Mouse (Mus musculus) megakaryocyte progenitor cell, adult 5-6 weeks (primary cell): ENCODE data around the gene R3hcc1l. TPM values are rescaled to one million over a fixed set of nuclear protein-coding genes. Genes with fewer than 3 reads are reported as not detected.

ENCODE experiments used
- ATAC-seq: replicated peaks from 2 replicates; pipeline ENCODE4 v1.8.0; 2016; ENCODE audit warnings: mild to moderate bottlenecking, moderate TSS enrichment, inconsistent platforms; ENCODE audit not compliant: poor library complexity
- total RNA-seq, 2 experiments: library from RNA; stranded (forward) in 1 of 2; stranded (reverse) in 1 of 2; fragments of 157-497, 149-512 nt in 1 of 2; fragments of 200-1000 nt in 1 of 2; gene quantifications; 2 replicates each; pipeline versions ENCODE4 v1.2.3 to v1.2.4; 2015 to 2017

The R3hcc1l gene
- total RNA-seq, 2 experiments from 2014 or later = 24.0 to 24.6 TPM

DNA sequence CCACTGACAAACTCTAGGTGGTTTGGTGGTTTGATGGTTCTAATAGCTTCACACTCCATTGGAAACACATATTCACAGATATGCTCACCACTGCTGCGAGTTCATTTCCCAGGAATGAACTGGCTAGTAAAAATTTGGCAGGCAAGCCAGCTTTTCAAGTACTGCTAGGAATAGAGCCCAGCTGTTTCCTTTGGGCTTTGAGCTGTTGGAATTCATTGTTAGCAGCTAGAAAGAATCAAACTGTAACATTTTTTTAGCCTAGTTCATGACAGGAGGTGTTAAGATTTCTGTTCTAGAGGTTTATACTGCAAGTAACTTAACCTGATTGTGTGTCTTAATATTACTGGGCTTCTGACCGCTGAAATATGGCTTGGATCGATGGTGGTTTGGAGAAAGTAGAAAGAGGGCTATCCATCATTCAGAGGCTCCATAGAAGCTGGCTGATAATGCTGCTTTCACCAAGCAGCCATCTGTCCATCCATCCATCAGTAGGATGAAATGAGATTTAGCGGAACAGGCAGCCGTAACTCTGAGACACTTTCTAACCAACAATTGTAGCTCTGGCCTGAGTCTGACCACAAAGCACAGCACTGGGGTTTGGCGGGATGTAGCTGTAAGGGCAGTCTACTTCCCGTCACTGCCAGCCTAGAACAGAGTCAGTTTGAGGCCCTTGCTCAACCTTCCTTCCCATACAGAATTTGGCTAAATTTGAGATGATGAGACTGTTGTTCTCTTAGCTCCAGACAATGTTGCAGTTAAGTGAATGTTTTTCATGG is 21.0 kb downstream of the R3hcc1l start:
- peak; percentile 91 for ATAC-seq

DNA sequence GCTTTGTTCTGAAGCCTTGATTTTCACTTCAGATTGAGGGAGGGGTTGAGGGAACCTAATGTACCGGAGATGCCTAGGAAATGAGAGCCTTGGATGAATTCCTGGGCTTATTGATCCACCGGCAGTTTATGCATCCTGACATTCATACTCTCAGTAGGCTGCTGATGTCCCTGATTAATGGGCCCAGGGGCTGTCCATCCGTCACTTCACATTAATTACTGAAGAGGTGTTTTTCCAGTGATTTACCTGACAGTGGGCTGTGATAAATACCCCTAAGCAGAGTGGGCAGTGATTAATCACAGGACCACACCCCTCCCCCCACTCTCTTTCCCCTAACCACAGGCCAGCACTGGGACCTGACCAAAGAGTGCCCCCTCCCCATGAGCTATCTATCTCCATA is 22.1 kb downstream of the R3hcc1l start:
- ATAC-seq = no peak

DNA sequence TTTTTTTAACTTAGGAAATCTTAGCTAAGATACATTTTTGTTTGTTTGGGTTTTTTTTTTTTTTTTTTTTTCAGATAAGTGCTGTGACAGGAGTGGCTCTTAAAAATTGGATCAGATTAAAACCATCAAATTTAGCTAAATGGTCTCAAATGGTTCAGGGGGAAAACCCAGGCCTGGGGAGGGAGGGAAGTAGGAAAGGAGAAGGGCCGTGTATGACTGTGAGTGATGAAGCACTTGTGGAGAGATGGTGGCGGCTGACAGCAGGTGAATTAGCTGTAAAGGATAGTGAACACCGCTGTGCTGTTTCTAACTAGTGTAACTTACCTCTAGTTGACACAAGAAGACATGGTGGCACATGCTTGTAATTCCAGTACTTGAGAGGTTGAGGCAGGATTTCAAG is 40.1 kb downstream of the R3hcc1l start:
- no peak for ATAC-seq

DNA sequence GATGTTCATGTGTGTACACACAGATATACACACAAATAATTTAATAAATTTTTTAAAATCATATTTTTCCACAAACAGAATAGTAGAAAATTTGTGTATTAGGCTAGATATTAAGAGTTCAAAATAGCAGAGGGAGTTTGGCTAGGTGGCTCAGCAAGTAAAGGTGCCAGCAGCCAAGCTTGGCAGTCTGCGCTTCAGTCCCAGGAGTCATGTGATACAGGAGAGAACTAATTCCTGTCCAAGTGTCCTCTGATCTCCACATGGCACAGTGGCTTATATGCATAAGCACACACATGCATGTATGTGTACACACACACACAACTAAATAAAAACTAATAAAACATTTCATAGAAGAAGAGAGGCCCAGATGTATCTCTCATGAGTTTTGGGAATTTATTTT is 43.4 kb downstream of the R3hcc1l start:
- no peak for ATAC-seq

DNA sequence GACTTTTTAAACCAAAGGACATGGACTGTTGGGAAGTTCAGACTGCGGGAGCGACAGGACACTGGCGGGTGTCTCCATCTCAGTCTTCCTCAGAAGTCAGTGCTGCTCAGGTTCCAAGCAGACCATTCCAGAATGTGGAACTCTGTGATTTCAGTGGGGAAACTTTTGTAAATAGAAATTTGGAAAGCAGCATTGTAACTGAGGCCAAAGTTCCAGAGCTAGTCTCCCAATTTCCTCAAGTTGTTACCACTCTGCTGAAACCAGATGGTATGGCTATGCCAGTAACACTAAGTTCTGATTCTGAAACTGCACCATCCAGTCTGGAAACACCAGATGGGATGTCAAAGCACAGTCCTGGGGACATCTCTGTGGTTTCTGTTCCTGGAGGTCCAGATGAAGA is 44.4 kb downstream of the R3hcc1l start:
- no peak for ATAC-seq

DNA sequence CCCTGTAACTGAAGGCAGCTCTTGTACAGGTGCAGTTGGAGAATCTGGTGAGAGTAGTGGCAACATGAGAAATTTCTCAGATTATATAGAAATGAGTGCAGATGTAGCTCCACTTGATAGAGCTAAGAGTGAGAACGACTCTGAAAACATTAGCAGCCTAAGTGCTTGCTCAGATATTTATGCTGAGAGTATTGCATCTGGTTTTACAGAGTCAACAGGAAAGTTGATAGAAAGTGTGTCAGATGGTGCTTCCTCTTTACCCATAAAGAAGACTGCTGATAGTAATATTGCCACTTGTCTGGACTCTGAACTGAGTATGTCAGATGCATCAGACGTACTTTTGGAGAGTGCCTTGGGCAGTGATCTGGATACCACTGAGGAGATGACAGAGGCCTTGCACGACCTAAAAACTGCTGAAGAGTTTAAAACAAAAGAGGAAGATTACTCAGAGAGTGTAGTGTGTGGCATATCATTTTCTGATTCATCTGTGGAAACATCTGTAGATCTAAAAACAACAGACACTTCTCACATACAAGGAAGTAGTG is 45.2 kb downstream of the R3hcc1l start:
- ATAC-seq = no peak

DNA sequence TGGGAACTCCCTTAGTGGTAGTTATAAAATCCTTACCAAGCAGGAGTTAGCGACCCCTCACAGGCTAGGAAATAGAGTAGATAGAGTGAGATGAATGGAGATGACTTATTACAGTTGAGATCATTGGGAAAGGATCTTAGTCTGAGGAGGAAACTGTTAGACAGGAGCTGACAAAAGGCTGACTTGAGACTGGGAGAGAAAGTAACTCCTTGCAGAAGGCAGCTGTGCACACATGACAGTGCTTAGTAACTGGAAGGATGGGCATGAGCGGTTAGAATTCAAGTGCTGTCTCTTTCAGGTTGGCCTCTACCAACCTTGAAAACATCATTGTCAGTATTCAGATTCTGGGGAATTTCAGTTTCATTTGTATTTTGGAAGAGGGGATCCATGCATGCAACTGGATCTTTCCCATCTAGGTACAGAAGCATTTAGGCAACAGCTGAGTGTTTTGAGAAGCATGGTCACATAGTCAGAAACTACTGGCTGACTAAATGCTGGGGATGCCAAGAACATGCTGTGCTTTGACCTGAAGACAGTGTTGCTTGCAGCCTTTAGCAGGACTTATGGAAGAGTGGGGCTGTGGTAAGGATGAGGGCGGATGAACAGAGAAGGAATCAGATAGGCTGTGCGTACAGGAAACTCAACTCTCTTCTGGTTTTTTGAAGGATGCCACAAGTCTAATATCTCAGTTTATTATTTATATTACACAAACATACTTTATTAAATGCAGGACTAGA is 47.9 kb downstream of the R3hcc1l start:
- no peak for ATAC-seq

DNA sequence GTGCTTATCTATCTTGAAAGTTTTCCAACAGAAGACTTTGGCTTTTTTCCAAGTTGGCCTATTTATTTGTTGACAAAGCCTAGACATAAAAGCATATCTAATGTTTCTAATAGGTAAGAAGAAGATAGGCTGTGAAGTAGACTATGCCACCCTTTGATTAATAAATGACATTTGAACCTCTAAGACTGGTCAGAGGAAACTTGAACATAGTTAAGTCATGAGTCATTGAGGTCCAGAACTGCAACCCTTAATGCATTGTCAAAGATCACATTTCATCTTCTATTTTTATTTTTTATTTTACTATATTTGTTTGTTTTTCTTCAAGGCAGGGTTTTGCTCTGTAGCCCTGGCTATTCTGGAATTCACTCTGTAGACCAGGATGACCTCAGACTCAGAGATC is 48.5 kb downstream of the R3hcc1l start:
- no peak for ATAC-seq

DNA sequence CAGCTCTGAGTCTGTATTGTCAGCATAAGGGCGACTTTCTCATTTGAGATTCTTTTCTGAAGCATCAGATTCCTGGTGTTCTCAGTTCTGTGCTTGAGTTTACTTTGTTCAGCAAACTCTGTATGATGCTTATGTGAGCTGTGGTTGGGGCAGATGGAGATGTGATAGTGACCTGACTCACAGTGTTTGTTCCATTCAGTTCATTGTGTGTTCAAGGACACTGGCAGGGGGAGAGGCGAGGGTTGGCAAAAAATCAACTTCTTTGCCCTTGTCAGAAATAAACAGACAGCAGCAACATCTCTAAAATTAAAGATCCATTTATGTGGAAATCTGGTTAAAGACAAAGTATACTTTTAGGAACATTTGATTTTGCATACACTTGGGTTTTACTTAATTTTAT is 50.5 kb downstream of the R3hcc1l start:
- ATAC-seq = no peak

DNA sequence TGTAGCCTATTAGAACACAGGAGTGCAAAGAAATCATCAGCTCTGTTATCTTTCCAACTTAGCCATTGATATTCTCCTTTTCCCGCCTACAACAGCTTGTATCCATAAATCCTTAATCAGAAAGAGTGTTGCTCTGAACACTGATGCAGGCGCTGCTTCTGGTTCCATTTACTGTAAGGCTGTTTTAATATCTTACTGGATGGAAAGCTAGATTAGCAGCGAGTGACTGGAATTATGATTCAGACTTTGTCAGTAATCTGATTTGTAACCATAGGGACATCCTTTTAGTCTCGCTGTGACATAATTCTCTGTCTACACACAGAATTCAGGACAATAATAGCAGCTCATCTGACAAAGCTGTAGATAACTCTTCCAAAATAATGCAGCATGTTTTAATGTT is 52.7 kb downstream of the R3hcc1l start:
- no peak for ATAC-seq

DNA sequence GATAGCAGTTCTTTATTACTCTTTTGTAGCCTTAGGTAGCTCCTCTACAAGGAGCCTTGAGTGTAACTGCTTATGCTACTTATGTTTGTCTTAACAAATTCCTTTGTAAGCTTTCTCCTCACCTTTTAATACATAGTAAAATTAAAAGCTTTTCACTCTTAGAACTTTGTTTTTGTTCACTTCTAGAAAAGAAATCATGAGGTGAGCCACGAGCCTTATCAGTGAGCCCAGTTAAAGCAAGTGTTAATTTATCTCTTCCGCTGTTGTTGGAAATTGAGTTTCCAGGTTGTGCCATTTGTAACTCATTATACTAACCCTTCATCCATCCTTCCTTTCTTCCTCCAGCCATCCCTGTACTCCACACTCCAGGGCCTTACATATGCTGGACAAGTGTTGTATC is 56.8 kb downstream of the R3hcc1l start:
- no peak for ATAC-seq

DNA sequence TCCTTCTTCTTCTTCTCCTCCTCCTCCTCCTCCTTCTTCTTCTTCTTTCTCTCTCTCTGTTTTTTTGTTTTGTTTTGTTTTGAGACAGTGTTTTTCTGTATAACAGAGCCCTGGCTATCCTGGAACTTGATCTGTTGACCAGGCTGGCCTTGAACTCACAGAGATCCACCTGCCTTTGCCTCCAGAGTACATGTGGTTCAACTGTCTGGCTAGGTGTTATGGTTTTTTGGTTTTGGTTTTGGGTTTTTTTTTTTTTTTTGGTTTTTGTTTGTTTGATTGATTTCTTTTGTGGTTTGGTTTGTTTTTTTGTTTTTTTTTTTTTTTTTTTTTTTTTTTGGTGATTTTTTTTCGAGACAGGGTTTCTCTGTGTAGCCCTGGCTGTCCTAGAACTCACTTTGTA is 58.3 kb downstream of the R3hcc1l start:
- no peak for ATAC-seq

DNA sequence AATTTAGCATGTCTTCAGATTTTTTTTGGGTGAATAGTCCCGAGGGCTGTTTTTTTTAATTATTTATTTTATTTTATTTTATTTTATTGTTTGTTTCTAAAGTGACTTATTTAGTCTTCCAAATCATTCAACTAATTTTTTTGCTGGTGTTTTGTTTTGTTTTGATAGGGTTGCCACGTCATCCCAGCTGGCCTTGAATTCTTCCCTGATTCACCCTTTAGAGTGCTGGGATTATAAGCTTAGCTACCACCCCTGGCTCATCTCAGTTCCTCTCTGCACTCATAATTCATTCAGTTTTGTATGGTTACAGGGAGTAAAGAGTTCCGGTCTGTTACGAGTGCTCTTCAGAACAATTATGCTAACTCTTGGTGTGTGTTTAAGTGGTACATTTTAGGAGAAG is 60.1 kb downstream of the R3hcc1l start:
- no peak for ATAC-seq

DNA sequence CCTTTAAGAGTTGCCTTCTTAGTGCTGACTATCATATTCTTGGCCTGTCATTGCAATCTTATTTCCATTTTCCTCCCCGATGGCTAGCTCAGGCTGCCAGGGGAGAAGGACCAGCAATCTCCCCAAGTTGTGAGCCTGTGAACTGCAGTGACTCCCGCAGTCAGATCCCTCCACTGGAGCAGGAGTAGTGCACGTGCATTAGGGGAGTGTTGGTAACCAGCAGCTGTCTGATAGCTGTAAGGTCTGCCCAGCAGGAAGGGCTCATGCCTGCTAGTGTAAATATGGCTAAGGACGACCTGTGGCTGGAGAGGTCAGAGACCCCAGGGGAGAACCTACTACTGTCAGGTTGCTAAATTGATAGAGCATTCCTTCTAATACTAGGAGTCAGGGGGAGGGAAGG is 62.1 kb downstream of the R3hcc1l start:
- ATAC-seq = no peak

DNA sequence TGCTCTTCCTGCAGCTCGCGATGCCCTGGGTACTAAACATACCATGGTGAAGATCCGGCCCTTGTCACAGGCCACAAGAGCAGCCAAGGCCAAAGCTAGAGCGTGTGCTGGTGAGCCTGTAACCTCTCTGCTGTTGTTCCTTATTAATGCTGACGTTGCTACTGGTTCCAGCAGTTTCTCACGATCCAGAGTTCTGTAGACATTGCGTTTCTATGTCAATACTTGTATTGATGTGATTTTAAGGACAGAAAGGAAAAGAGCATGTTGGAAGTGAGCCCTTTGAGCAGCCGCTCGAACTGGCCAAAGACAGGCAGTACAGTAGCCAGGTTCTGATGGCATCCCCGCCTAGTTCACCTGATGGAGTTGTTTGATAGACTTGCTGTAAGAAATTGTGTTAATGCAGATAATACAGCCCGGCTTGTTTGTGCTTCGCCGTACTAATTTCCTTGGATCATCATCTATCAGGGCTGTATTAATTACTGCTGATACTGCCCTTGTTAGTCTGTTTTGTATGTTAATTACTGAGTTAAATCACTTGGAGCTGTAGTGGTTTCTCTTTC is 64.3 kb downstream of the R3hcc1l start:
- ATAC-seq = peak; percentile 34; the same call in 1 of the 2 replicates

DNA sequence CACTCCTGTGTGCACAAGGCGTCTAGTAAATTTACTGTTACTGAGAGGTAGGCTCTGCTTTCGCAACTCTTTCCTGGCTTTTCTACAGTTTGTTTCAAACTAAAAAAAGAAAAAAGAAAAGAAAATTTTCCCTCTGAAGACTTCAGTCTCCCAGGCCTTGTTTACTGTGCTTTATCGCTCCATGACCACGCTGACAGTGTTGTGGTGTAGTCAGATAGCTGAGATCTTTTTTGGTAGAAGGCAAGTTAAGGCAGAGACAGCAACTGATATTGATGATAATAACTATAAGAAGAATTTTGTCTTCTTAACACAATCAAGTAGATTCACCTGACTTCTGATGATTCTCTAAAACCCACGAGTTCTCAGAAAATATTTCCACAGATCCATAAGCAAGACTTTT is 65.1 kb downstream of the R3hcc1l start:
- no peak for ATAC-seq

DNA sequence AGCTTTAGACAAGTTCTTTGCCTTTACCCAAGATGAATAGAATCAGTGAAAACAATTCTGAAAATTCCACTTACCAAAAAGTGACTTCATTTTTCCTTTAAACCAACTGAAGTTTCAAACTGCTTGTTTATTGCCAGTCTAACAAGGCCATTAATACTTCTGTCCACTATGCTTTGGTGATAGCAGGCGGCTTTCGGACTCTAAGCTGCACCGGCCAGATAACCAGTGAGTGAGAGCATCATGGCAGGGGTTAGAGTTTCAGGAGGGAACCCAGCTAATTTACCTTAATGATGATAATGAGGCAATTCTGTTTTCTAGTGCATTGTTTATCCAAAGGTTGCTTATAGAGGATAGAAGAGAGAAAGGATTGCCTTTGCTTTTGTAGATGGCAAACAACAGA is 65.6 kb downstream of the R3hcc1l start:
- ATAC-seq = no peak

DNA sequence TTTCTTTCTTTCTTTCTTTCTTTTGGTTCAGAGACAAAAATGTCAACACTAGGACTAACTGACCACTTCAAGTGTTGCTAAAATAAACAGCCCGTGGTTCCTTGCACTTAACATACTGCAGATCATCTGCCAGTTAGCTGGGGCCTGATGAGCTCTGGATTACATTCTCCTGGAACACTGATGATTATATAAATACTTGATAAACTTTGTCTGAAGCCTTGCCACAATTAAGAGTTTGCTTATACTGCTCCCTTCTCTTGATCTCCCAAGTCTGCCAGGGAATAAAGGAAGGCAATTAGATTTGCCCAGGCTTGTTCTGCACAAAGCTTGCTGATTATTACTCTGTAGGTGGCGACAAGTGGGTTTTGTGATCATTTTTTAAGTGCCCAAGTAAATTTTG is 69.1 kb downstream of the R3hcc1l start:
- no peak for ATAC-seq

DNA sequence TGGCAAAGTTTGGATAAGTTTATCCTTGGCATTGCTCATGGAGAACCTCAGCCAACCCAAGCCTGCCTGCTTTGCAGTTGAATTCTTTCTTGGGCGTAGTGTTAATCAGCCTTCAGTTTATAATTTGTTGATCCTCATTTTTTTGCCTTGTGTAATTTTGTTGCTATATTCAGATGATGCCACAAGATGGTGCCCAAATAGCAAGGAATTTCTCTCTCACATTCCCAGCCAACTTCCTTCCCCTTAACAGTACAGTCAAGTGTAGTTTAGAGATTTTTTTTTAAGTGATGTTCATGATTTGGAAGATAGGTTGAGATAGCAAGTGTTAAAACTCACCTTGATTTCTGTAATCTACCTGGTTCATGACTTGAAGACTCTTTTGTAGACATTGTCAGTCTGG is 70.7 kb downstream of the R3hcc1l start:
- no peak for ATAC-seq

DNA sequence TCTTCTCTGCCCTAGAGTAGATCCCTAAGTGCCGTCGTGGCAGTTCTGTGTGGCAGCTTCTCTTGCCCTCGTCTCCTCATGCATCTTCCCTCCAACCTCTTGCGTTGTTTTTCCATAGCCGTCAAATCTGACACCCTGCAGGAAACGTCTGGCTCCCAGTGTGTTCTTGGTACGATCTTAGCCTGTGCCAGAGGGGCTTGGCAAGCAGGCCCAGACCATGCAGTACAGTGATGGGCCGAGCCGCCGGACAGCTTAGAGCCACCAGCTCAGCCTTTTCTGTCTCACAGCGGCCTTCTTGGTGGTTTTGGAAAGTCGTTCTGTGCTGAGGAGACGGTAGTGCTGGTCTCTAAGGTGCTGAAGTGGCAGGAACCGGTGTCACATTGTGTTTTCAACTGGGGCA is 73.0 kb downstream of the R3hcc1l start:
- ATAC-seq = no peak

DNA sequence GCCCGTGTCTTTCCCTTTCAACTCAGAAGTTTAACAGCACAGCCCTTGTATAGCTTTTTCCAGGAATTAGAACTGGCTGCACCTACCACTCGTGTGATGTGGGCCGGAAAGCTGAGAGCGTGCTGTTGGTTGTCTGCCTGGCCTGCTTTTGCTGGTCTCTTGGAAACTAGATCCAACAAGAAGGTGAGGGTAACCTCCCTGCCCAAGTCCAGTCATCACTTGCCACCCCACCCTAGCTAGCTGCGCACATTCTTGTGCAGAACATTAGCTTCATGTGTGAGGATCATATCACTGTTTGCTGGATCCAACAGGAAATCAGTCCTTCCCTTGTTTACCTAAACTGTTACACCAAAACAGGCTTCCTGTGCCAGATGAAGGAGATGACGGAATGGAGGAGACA is 74.9 kb downstream of the R3hcc1l start:
- ATAC-seq = no peak

DNA sequence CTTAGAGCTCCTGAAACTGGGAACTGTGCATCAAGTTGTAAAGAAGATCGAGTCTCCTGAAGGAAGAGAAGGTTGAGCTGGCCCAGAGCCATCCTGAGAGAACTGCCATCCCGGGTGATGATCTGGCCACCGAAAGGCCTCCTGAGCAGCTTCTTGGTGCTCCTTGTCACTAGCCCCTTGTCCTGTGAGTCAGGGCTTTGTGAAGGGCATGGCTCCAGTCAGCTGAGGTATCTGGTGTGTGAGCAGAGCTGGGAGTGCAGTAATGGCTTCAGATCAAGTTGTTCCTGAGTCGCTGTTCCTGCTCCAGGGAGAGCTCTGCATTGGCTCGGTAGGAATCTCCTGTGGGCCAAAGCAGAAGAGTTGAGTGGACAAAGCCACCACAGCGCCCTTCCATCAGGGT is 76.5 kb downstream of the R3hcc1l start:
- ATAC-seq = no peak
